Mouse (Mus musculus): ENCODE data around the gene Bola1.

GRCm38 (mm10) chr3:96152611-96153010 is 66.9 kb downstream of the Bola1 start:
- TF ChIP-seq CTCF (IDR thresholded peaks at IDR 0.05; ENCODE audit: borderline replicate concordance, extremely low read depth, insufficient read depth, insufficient read length) (no peak), POLR2A (IDR thresholded peaks at IDR 0.05; ENCODE audit: borderline replicate concordance, extremely low read depth, insufficient read depth, insufficient read length, poor library complexity, severe bottlenecking) (no peak)

Measured in brain, embryonic 14.5 days (tissue).